Mouse (Mus musculus): Measurements from ENCODE around the gene Ppp4c.

GRCm38 (mm10) chr7:126806956-126807355 is 14.7 kb upstream of the Ppp4c start:
- TF ChIP-seq CTCF (IDR thresholded peaks at IDR 0.05; ENCODE audit: insufficient read depth, low read depth, low read length) (no peak), POLR2A (IDR thresholded peaks at IDR 0.05; ENCODE audit: insufficient read depth, low read depth, low read length) (no peak)

All from olfactory bulb, adult 2 months (tissue).